Mouse (Mus musculus): ENCODE data around the gene Ccdc146. TPM values are rescaled to one million over a fixed set of nuclear protein-coding genes. Genes with fewer than 3 reads are reported as not detected.
A peak's percentile ranks its signal among the peaks of the same experiment; 100 is the strongest.

Gene Ccdc146
- polyA plus RNA-seq, 1 experiment from 2014 or later = 0.50 TPM

- Histone ChIP-seq H3K27ac (no peak overlapping the region), H3K36me3 (ENCODE audit: poor library complexity, severe bottlenecking) (no peaks in the 10 kb centered on the region), H3K4me3 (no peak overlapping the region), H3K4me2 (no peak overlapping the region), H3K27me3 (no peaks in the 10 kb centered on the region), H3K4me1 (no peaks in the 10 kb centered on the region), H3K9ac (no peak overlapping the region), H3K9me3 (replicated peaks) (no peaks in the 10 kb centered on the region)
- ATAC-seq = no peak
- 81% methylated on average over 13 of the region's 13 CpGs for WGBS
These were observed 40.1 kb downstream of the Ccdc146 start for GRCm38 (mm10) chr5:21384252-21384960.

DNA sequence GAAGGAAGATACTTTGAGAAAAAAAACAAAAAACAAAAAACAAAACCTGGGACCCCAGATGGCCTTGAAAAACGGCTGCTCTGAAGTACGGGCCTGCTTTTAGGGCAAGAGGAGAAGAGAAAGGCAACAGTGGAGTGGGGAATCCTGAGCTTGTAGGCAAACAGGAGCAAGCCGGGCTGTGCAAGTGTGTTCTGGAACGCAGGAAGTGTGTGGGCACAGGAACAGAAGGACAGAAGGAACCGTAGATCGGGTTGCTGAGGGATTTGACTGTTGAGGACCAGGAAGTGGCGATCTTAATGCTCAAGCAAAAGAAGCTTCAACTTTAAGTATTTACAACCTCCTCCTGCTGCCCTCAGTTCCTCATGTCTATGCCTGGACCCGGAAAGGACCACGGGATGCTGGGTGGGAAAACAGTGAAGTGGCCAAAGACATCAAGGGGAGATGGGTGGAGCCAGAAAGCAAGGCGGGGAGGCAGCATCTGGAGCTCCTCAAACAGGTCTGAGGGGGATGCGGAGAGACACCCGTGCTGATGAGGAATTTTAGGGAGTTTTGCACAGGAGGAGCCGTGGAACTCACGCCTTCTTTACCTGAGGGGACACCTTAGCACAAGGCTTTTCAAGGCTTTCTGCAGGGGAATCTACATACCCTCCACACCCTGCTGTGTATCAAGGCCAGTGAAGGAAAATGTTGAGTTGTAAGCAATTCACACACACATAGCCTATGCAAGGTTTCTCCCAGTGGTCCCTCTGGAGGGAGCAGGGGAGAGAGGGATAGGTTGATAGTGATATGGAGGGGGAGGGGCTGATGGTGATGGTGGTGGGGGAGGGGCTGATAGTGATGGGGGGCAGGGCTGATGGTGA lies 40.9 kb downstream of the Ccdc146 start:
- Histone ChIP-seq H3K9me3 (replicated peaks) (no peaks in the 10 kb centered on the region), H3K27ac (no peak overlapping the region), H3K4me2 (no peak overlapping the region), H3K27me3 (no peaks in the 10 kb centered on the region), H3K9ac (no peak overlapping the region), H3K36me3 (ENCODE audit: poor library complexity, severe bottlenecking) (no peaks in the 10 kb centered on the region), H3K4me3 (no peak overlapping the region), H3K4me1 (no peaks in the 10 kb centered on the region)
- 55% methylated on average over 14 of the region's 14 CpGs for WGBS
- ATAC-seq = no peak

DNA sequence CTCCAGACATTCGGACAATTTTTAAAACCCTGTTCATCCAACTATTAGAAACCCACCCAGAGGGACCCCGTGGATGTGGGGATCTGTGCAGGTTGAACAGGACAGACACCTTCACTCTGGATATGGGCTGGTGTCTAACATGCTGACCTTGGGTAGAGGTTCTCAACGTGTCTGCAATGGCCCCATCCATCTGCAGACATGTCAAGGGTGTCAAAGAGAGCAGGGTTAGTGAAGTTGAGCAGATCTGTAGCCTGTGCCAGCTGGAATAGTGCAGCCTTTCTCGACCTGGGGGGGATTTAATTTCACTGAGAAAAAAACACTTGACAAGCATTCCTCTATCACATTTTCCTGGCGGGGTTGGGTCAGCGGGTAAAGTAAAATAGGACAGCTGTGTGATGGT lies 41.8 kb downstream of the Ccdc146 start:
- Histone ChIP-seq H3K4me2 (no peak overlapping the region), H3K9me3 (replicated peaks) (no peaks in the 10 kb centered on the region), H3K27ac (no peak overlapping the region), H3K9ac (no peak overlapping the region), H3K4me1 (no peaks in the 10 kb centered on the region), H3K4me3 (no peak overlapping the region), H3K36me3 (ENCODE audit: poor library complexity, severe bottlenecking) (no peaks in the 10 kb centered on the region), H3K27me3 (no peaks in the 10 kb centered on the region)
- ATAC-seq = no peak
- WGBS = 77% methylated on average over 6 of the region's 6 CpGs

DNA sequence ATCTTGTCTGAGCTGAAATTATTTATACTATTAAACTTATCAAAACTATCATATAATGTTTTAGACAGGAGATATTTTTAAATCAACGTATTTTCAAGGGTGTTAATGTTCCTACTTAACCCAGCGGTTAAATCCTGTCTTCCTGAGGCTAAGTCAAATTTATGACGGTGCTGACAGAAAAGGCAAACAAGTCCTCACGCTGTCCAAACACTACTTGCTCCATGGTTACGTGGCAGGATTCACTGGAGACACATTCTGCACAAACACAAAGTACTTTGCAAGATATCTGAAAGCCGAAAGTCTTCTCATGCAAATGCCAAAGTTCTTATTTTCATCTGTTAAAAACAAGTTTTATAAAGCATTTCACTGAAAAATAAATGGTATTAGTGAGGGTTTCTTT lies 42.5 kb downstream of the Ccdc146 start:
- Histone ChIP-seq H3K9me3 (replicated peaks) (no peaks in the 10 kb centered on the region), H3K27ac (no peak overlapping the region), H3K27me3 (no peaks in the 10 kb centered on the region), H3K36me3 (ENCODE audit: poor library complexity, severe bottlenecking) (no peaks in the 10 kb centered on the region), H3K4me3 (no peak overlapping the region), H3K9ac (no peak overlapping the region), H3K4me2 (no peak overlapping the region), H3K4me1 (no peaks in the 10 kb centered on the region)
- WGBS = 83% methylated on average over 6 of the region's 6 CpGs
- ATAC-seq = no peak

DNA sequence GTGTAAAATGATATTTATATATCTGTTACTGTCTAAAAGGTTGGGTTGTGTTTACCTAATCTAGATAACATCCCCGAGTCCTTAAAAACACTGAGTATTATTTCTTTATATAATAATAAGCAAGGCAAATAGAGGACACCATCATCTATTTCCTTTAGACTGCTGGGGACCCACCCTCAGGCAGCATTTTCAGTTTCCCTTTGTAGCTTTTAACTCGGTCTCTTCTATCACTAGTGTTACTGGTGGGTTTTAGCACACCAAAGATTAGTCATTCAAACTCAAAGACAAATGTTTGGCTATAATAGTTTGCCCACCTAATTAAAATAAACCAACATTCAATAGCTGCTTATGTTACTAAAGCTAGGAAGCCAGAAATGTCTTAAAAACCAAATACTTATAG lies 46.1 kb downstream of the Ccdc146 start:
- WGBS = 74% methylated on average over 2 of the region's 2 CpGs
- Histone ChIP-seq H3K4me3 (no peak overlapping the region), H3K27ac (no peak overlapping the region), H3K27me3 (no peaks in the 10 kb centered on the region), H3K9me3 (replicated peaks) (no peaks in the 10 kb centered on the region), H3K9ac (no peak overlapping the region), H3K36me3 (ENCODE audit: poor library complexity, severe bottlenecking) (no peaks in the 10 kb centered on the region), H3K4me1 (no peaks in the 10 kb centered on the region), H3K4me2 (no peak overlapping the region)
- no peak for ATAC-seq

GRCm38 (mm10) chr5:21376935-21377334 lies 47.5 kb downstream of the Ccdc146 start:
- Histone ChIP-seq H3K36me3 (ENCODE audit: poor library complexity, severe bottlenecking) (no peaks in the 10 kb centered on the region), H3K27ac (no peak overlapping the region), H3K4me3 (no peak overlapping the region), H3K4me2 (no peak overlapping the region), H3K9me3 (replicated peaks) (no peaks in the 10 kb centered on the region), H3K4me1 (peaks cover 8% of the 10 kb centered on the region), H3K9ac (no peak overlapping the region), H3K27me3 (no peaks in the 10 kb centered on the region)
- WGBS = 90% methylated on average over 4 of the region's 4 CpGs
- no peak for ATAC-seq

GRCm38 (mm10) chr5:21373180-21373518 lies 51.3 kb downstream of the Ccdc146 start:
- Histone ChIP-seq H3K4me2 (peak overlapping the region; percentile 95), H3K27ac (no peak overlapping the region), H3K9me3 (replicated peaks) (no peaks in the 10 kb centered on the region), H3K9ac (peak overlapping the region; percentile 80), H3K4me3 (peak overlapping the region; percentile 52), H3K4me1 (peaks cover 13% of the 10 kb centered on the region), H3K27me3 (no peaks in the 10 kb centered on the region), H3K36me3 (ENCODE audit: poor library complexity, severe bottlenecking) (no peaks in the 10 kb centered on the region)
- no peak; the same call in 1 of the 2 replicates for ATAC-seq
- WGBS = 62% methylated on average over 7 of the region's 7 CpGs

DNA sequence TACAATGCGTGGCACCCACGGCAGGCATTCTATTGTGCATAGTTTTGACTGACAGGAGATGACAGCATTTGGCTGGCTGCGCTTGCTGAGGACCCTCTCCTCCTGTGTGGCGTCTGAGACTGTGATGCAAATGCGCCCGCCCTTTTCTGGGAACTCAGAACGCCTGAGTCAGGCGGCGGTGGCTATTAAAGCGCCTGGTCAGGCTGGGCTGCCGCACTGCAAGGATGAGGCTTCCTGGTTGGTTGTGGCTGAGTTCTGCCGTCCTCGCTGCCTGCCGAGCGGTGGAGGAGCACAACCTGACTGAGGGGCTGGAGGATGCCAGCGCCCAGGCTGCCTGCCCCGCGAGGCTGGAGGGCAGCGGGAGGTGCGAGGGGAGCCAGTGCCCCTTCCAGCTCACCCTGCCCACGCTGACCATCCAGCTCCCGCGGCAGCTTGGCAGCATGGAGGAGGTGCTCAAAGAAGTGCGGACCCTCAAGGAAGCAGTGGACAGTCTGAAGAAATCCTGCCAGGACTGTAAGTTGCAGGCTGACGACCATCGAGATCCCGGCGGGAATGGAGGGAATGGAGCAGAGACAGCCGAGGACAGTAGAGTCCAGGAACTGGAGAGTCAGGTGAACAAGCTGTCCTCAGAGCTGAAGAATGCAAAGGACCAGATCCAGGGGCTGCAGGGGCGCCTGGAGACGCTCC lies 51.8 kb downstream of the Ccdc146 start, which contains the start of gene Fgl2:
TSS of gene Fgl2 (plus strand) at position 150 of the 687 bp plus-strand sequence.
- Histone ChIP-seq H3K4me2 (peak within 1 kb of the TSS; percentile 95), H3K4me1 (peaks cover 13% of the 10 kb centered on the region), H3K36me3 (ENCODE audit: poor library complexity, severe bottlenecking) (no peaks in the 10 kb centered on the region), H3K27ac (no peak within 1 kb of the TSS), H3K9ac (peak within 1 kb of the TSS; percentile 80), H3K4me3 (peak within 1 kb of the TSS; percentile 52), H3K9me3 (replicated peaks) (no peaks in the 10 kb centered on the region), H3K27me3 (no peaks in the 10 kb centered on the region)
- ATAC-seq = peak; percentile 92
- 3% methylated on average over 31 of the region's 31 CpGs for WGBS

GRCm38 (mm10) chr5:21371920-21372319 lies 52.6 kb downstream of the Ccdc146 start:
- peak; percentile 62 for ATAC-seq

DNA sequence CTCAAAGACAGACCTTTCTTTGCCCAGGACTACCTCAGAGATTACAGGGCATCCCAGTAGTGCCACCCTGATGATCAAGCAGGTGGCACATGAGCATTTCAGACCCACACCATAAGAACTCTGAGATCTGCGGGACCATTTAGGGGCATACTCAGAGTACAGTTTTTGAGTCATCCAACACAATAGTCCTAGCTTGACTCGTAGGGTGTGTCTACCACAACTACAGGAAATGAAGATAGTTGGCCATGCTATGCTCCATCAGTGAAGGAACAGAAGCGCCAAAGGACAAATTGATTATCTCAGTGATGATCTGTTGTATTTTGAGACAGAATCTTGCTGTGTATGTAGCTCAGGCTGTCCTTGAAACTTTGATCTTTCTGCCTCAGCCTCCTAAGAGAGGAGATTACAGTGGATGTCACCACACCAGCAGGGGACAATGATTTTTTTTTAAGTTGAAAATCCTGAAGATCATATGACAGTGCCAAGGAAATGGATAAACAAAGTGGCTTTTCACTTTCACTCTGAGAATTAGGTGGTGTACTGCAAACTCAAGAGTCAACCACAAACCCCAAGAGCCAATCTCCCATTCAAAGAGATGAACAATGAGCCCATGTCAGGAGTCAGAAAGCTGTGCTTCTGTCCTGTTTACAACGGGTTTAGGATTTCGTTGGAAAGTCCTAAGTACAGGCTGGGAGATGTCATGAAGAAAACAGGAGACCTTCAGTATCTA lies 54.1 kb downstream of the Ccdc146 start:
- Histone ChIP-seq H3K4me1 (peaks cover 13% of the 10 kb centered on the region), H3K9ac (no peak overlapping the region), H3K36me3 (ENCODE audit: poor library complexity, severe bottlenecking) (no peaks in the 10 kb centered on the region), H3K27ac (no peak overlapping the region), H3K4me2 (no peak overlapping the region), H3K27me3 (no peaks in the 10 kb centered on the region), H3K9me3 (replicated peaks) (no peaks in the 10 kb centered on the region), H3K4me3 (no peak overlapping the region)
- ATAC-seq = no peak
- WGBS = 90% methylated on average over 5 of the region's 5 CpGs

More at GRCm38 (mm10) chr5:21371920-21372319, 52.6 kb downstream of the Ccdc146 start:
- Histone ChIP-seq H3K36me3 (ENCODE audit: poor library complexity, severe bottlenecking) (no peaks in the 10 kb centered on the region), H3K9me3 (replicated peaks) (no peaks in the 10 kb centered on the region), H3K27ac (no peak overlapping the region), H3K4me2 (peak overlapping the region; percentile 95), H3K9ac (peak overlapping the region; percentile 80), H3K27me3 (no peaks in the 10 kb centered on the region), H3K4me1 (peaks cover 13% of the 10 kb centered on the region), H3K4me3 (peak overlapping the region; percentile 52)
- WGBS = 31% methylated on average over 5 of the region's 5 CpGs

GRCm38 (mm10) chr5:21367514-21367913 lies 57.0 kb downstream of the Ccdc146 start:
- no peak overlapping the region for H3K4me2 ChIP-seq
- H3K9me3 ChIP-seq (replicated peaks) = no peaks in the 10 kb centered on the region
- H3K27me3 ChIP-seq = no peaks in the 10 kb centered on the region
- H3K36me3 ChIP-seq (ENCODE audit: poor library complexity, severe bottlenecking) = no peaks in the 10 kb centered on the region
- ATAC-seq = no peak
- no peak overlapping the region for H3K9ac ChIP-seq
- H3K4me1 ChIP-seq = peaks cover 7% of the 10 kb centered on the region
- no peak overlapping the region for H3K27ac ChIP-seq
- H3K4me3 ChIP-seq = no peak overlapping the region
- WGBS = 0% methylated on average over 2 of the region's 2 CpGs

Measured in forebrain, embryonic 13.5 days (tissue).